Mouse (Mus musculus) MEL (cell line): ENCODE results near the gene Gramd4. TPM values are rescaled to one million over a fixed set of nuclear protein-coding genes. Genes with fewer than 3 reads are reported as not detected.

Experiments
- DNase-seq: peaks from one replicate; pipeline ENCODE4 v3.0.0; 2011; ENCODE audit warnings: low read depth, low spot score
- H3K27ac ChIP-seq: 2 replicates; pipeline ENCODE4 v1.5.1; 2012; ENCODE audit warnings: low read depth, mild to moderate bottlenecking, control low read depth, low read length, moderate library complexity; ENCODE audit not compliant: control insufficient read depth
- H3K27me3 ChIP-seq, 2 experiments: fragments of 150-350 bp in 1 of 2; sonication (generic) in 1 of 2; 2 replicates each; pipeline ENCODE4 v1.6.1; 2012; ENCODE audit warnings: low read length in 2 of 2, mild to moderate bottlenecking in 2 of 2, improper control_type of control experiment in 1 of 2, moderate library complexity in 1 of 2; ENCODE audit not compliant: insufficient read depth in 2 of 2, control insufficient read depth in 1 of 2
- H3K36me3 ChIP-seq, 2 experiments: 2 replicates each; pipeline ENCODE4 v1.6.1; 2012 to 2014; ENCODE audit warnings: low read length in 2 of 2, improper control_type of control experiment in 1 of 2, inconsistent platforms in 1 of 2, mild to moderate bottlenecking in 1 of 2; ENCODE audit not compliant: insufficient read depth in 2 of 2, control insufficient read depth in 1 of 2
- H3K4me1 ChIP-seq, 2 experiments: fragments of 150-350 bp in 1 of 2; sonication (generic) in 1 of 2; 2 replicates each; pipeline ENCODE4 v1.6.1; 2012; ENCODE audit warnings: low read length in 2 of 2, improper control_type of control experiment in 1 of 2, mild to moderate bottlenecking in 1 of 2; ENCODE audit not compliant: insufficient read depth in 2 of 2, control insufficient read depth in 1 of 2
- H3K4me3 ChIP-seq, 2 experiments: fragments of 150-350 bp in 1 of 2; sonication (generic) in 1 of 2; 2 replicates each; pipeline ENCODE4 v1.5.1; 2012; ENCODE audit warnings: low read depth in 2 of 2, low read length in 2 of 2, mild to moderate bottlenecking in 2 of 2, moderate library complexity in 2 of 2, control low read depth in 1 of 2, improper control_type of control experiment in 1 of 2; ENCODE audit not compliant: control insufficient read depth in 1 of 2, insufficient read depth in 1 of 2
- H3K79me2 ChIP-seq: 2 replicates; pipeline ENCODE4 v1.6.1; 2012; ENCODE audit warnings: mild to moderate bottlenecking, low read length, moderate library complexity; ENCODE audit not compliant: control insufficient read depth, poor library complexity, insufficient read depth
- H3K9ac ChIP-seq: 2 replicates; pipeline ENCODE4 v1.6.1; 2012; ENCODE audit warnings: low read depth, mild to moderate bottlenecking, control low read depth, low read length, moderate library complexity; ENCODE audit not compliant: control insufficient read depth, poor library complexity, severe bottlenecking
- H3K9me3 ChIP-seq: fragments of 150-350 bp; sonication (generic); replicated peaks from 2 replicates; pipeline ENCODE4 v1.6.1; 2012; ENCODE audit warnings: mild to moderate bottlenecking, low read length, improper control_type of control experiment, moderate library complexity; ENCODE audit not compliant: insufficient read depth
- BHLHE40 ChIP-seq: IDR thresholded peaks from 2 replicates; pipeline ENCODE4 v1.6.1; 2012; ENCODE audit warnings: low read depth, mild to moderate bottlenecking, inconsistent platforms, low read length, improper control_type of control experiment, borderline replicate concordance
- CHD1 ChIP-seq: IDR thresholded peaks from 2 replicates; pipeline ENCODE4 v1.6.1; 2012; ENCODE audit warnings: low read depth, mild to moderate bottlenecking, inconsistent platforms, low read length, improper control_type of control experiment
- CHD2 ChIP-seq: IDR thresholded peaks from 2 replicates; pipeline ENCODE4 v1.6.1; 2011; ENCODE audit warnings: low read length, improper control_type of control experiment
- ELF1 ChIP-seq: IDR thresholded peaks from 2 replicates; pipeline ENCODE4 v1.6.1; 2014; ENCODE audit warnings: low read depth, mild to moderate bottlenecking, inconsistent platforms, low read length, improper control_type of control experiment, moderate library complexity
- EP300 ChIP-seq, 2 experiments: IDR thresholded peaks; 2 replicates each; pipeline ENCODE4 v1.6.1; 2011; ENCODE audit warnings: improper control_type of control experiment in 2 of 2, low read length in 2 of 2, low read depth in 1 of 2, mild to moderate bottlenecking in 1 of 2
- GABPA ChIP-seq: IDR thresholded peaks from 2 replicates; pipeline ENCODE4 v1.6.1; 2012; ENCODE audit warnings: low read depth, mild to moderate bottlenecking, inconsistent platforms, low read length, improper control_type of control experiment, moderate library complexity
- GATA1 ChIP-seq: IDR thresholded peaks from 2 replicates; pipeline ENCODE4 v1.6.1; 2011; ENCODE audit warnings: low read depth, low read length, improper control_type of control experiment
- HCFC1 ChIP-seq: IDR thresholded peaks from 2 replicates; pipeline ENCODE4 v1.6.1; 2012; ENCODE audit warnings: low read depth, mild to moderate bottlenecking, inconsistent platforms, low read length, improper control_type of control experiment, moderate library complexity
- JUND ChIP-seq: IDR thresholded peaks from 2 replicates; pipeline ENCODE4 v1.6.1; 2011; ENCODE audit warnings: low read depth, mild to moderate bottlenecking, improper control_type of control experiment, low read length
- MAZ ChIP-seq: IDR thresholded peaks from 2 replicates; pipeline ENCODE4 v1.6.1; 2012; ENCODE audit warnings: low read depth, mild to moderate bottlenecking, inconsistent platforms, low read length, improper control_type of control experiment
- MYB ChIP-seq: IDR thresholded peaks from 2 replicates; pipeline ENCODE4 v1.6.1; 2011; ENCODE audit warnings: mild to moderate bottlenecking, low read depth, low read length, improper control_type of control experiment
- NELFE ChIP-seq: IDR thresholded peaks from 2 replicates; pipeline ENCODE4 v1.6.1; 2011; ENCODE audit warnings: low read depth, low read length, improper control_type of control experiment
- POLR2AphosphoS5 ChIP-seq: IDR thresholded peaks from 2 replicates; pipeline ENCODE4 v1.6.1; 2012; ENCODE audit warnings: low read depth, borderline replicate concordance, mild to moderate bottlenecking, inconsistent platforms, low read length, moderate library complexity, mixed read lengths
- RCOR1 ChIP-seq: IDR thresholded peaks from 2 replicates; pipeline ENCODE4 v1.6.1; 2012; ENCODE audit warnings: low read depth, mild to moderate bottlenecking, inconsistent platforms, low read length, improper control_type of control experiment
- TBP ChIP-seq: IDR thresholded peaks from 2 replicates; pipeline ENCODE4 v1.8.0; 2011; ENCODE audit warnings: low read depth, low read length, improper control_type of control experiment
- TCF12 ChIP-seq: IDR thresholded peaks from 2 replicates; pipeline ENCODE4 v1.6.1; 2014; ENCODE audit warnings: low read depth, mild to moderate bottlenecking, inconsistent platforms, low read length, improper control_type of control experiment, moderate library complexity
- USF2 ChIP-seq, 2 experiments: IDR thresholded peaks; 2 replicates each; pipeline ENCODE4 v1.6.1; 2011 to 2012; ENCODE audit warnings: improper control_type of control experiment in 2 of 2, low read length in 2 of 2, borderline replicate concordance in 1 of 2, inconsistent platforms in 1 of 2, low read depth in 1 of 2, mild to moderate bottlenecking in 1 of 2; ENCODE audit not compliant: insufficient read depth in 1 of 2
- ZKSCAN1 ChIP-seq: IDR thresholded peaks from 2 replicates; pipeline ENCODE4 v1.6.1; 2012; ENCODE audit warnings: low read depth, mild to moderate bottlenecking, inconsistent platforms, low read length, improper control_type of control experiment, moderate library complexity
- ZMIZ1 ChIP-seq: IDR thresholded peaks from 2 replicates; pipeline ENCODE4 v1.6.1; 2012; ENCODE audit warnings: low read depth, mild to moderate bottlenecking, inconsistent platforms, low read length, improper control_type of control experiment, moderate library complexity
- ZNF384 ChIP-seq: IDR thresholded peaks from 2 replicates; pipeline ENCODE4 v1.6.1; 2012; ENCODE audit warnings: low read depth, mild to moderate bottlenecking, inconsistent platforms, low read length, improper control_type of control experiment
- polyA plus RNA-seq, 2 experiments: library from polyadenylated mRNA; stranded (reverse) in 1 of 2; unstranded in 1 of 2; fragments of >175 nt in 1 of 2; fragments of >200 nt in 1 of 2; gene quantifications; 2 replicates each; pipeline versions ENCODE4 v1.2.1 to v1.2.4; 2012; ENCODE audit warnings: low replicate concordance in 2 of 2, low read depth in 1 of 2; ENCODE audit not compliant: insufficient read length in 2 of 2, insufficient read depth in 1 of 2, missing spikeins in 1 of 2
- total RNA-seq: library from RNA; depleted of rRNA; stranded (reverse); fragments of 300-350 nt; gene quantifications from 2 replicates; pipeline ENCODE4 v1.2.3, GENCODE M21; 2012

Gramd4 gene
- total and polyA plus RNA-seq, 3 experiments = 35.2 to 43.1 (median 38.0) TPM

DNA sequence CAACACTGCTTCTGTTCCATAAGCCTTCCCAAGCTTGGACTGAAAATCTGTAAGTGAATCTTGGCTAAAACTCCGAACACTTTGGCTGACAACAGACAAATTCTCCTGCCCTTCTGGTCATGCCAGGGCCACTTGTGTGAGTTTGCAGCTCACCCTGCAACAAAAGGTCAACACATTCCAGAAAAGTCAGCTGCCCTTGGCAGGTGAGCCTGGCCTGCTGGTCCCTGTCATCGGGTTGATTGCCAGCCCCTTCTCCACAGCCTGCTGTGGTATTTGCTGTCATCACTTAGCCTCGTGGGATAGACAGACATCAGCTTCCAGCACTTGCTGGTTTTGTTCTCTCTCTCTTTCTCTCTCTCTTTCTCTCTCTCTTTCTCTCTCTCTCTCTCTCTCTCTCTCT is 114.6 kb downstream of the Gramd4 start:
- Histone ChIP-seq H3K36me3 (no peaks in the 10 kb centered on the region), H3K9ac (no peak overlapping the region), H3K27me3 (no peaks in the 10 kb centered on the region), H3K27ac (no peak overlapping the region), H3K4me1 (no peaks in the 10 kb centered on the region), H3K4me3 (no peak overlapping the region), H3K9me3 (no peaks in the 10 kb centered on the region), H3K79me2 (no peaks in the 10 kb centered on the region)
- no peak for TF ChIP-seq RCOR1
- TF ChIP-seq POLR2AphosphoS5 = no peak
- no peak for TF ChIP-seq TBP
- TF ChIP-seq CHD2 = no peak
- no peak for TF ChIP-seq EP300 (IDR thresholded peaks at IDR 0.05; ENCODE audit: low read depth in 1 of 2, low read length in 2 of 2)
- no peak for TF ChIP-seq MYB
- TF ChIP-seq ELF1 = no peak
- no peak for TF ChIP-seq GATA1
- no peak for TF ChIP-seq MAZ
- no peak for TF ChIP-seq ZNF384
- DNase-seq = no peak

DNA sequence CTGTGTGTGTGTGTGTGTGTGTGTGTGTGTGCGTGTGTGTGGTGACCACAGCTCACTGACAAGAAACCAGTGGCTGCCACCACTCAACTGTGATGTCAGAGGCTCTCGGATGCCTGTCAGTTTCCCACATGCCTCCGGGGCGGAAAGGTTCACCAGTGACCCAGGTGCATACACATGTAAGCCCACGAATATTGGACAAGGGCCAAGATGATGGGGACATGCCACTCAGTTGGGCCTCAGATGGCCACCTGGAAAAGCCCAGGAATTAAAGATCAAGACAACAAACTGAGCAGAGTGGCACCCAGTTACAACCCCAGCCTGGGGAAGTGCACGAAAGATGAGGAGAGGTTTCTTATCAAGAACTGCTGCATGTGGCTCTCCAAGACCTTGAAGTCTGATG is 115.0 kb downstream of the Gramd4 start:
- Histone ChIP-seq H3K27me3 (no peaks in the 10 kb centered on the region), H3K79me2 (no peaks in the 10 kb centered on the region), H3K9ac (no peak overlapping the region), H3K9me3 (no peaks in the 10 kb centered on the region), H3K36me3 (no peaks in the 10 kb centered on the region), H3K27ac (no peak overlapping the region), H3K4me3 (no peak overlapping the region), H3K4me1 (no peaks in the 10 kb centered on the region)
- TF ChIP-seq NELFE = no peak
- no peak for TF ChIP-seq USF2 (IDR thresholded peaks at IDR 0.05; ENCODE audit: borderline replicate concordance in 1 of 2, insufficient read depth in 1 of 2, low read depth in 1 of 2, low read length in 2 of 2)
- TF ChIP-seq BHLHE40 = no peak
- no peak for TF ChIP-seq ZMIZ1
- TF ChIP-seq CHD2 = no peak
- TF ChIP-seq TBP = no peak
- TF ChIP-seq GABPA = no peak
- no peak for TF ChIP-seq CHD1
- no peak for TF ChIP-seq HCFC1
- TF ChIP-seq TCF12 = no peak
- TF ChIP-seq JUND = no peak
- TF ChIP-seq EP300 (IDR thresholded peaks at IDR 0.05; ENCODE audit: low read depth in 1 of 2, low read length in 2 of 2) = no peak
- no peak for TF ChIP-seq ZKSCAN1
- no peak for DNase-seq
